Mouse (Mus musculus) embryonic facial prominence, embryonic 10.5 days (tissue): ENCODE measurements around the gene Rae1. TPM values are rescaled to one million over a fixed set of nuclear protein-coding genes. Genes with fewer than 3 reads are reported as not detected.

Source experiments
- DNase-seq: peaks from one replicate; pipeline ENCODE4 v3.0.0-alpha.2; 2017; ENCODE audit warnings: low spot score
- H3K27ac ChIP-seq: fragments of 300-500 bp; sonication (generic); replicated peaks from 2 replicates; pipeline ENCODE4 v1.5.1; 2016; ENCODE audit warnings: mild to moderate bottlenecking
- H3K27me3 ChIP-seq: fragments of 300-500 bp; sonication (generic); replicated peaks from 2 replicates; pipeline ENCODE4 v1.6.1; 2016; ENCODE audit warnings: low read depth, mild to moderate bottlenecking; ENCODE audit not compliant: poor library complexity, severe bottlenecking
- H3K36me3 ChIP-seq: fragments of 300-500 bp; sonication (generic); replicated peaks from 2 replicates; pipeline ENCODE4 v1.6.1; 2016; ENCODE audit warnings: mild to moderate bottlenecking, moderate library complexity
- H3K4me1 ChIP-seq: fragments of 300-500 bp; sonication (generic); 2 replicates; pipeline ENCODE4 v1.6.1; 2016
- H3K4me3 ChIP-seq: fragments of 300-500 bp; sonication (generic); 2 replicates; pipeline ENCODE4 v1.5.1; 2016; ENCODE audit warnings: mild to moderate bottlenecking, moderate library complexity
- H3K9me3 ChIP-seq: fragments of 300-500 bp; sonication (generic); 2 replicates; pipeline ENCODE4 v1.6.1; 2016; ENCODE audit warnings: mild to moderate bottlenecking
- WGBS: fragments of 180-500 bp; shearing (Covaris S2); methylation state at CpG from one replicate; pipeline ENCODE4 v1.1.7; 2016; 5-methylcytosine and 5-hydroxymethylcytosine counted together
- polyA plus RNA-seq: library from polyadenylated mRNA; unstranded; fragments of >200 nt; fragmentation: Nextera tagmentation; extraction: Ambion mirVana; gene quantifications from 2 replicates; pipeline ENCODE4 v1.2.1, GENCODE M21; 2016

The Rae1 gene
- polyA plus RNA-seq, 1 experiment from 2014 or later = 176 TPM

GRCm38 (mm10) chr2:173035653-173036052, 35.7 kb downstream of the Rae1 start:
- H3K27me3 ChIP-seq = no peaks in the 10 kb centered on the region
- H3K9me3 ChIP-seq = no peaks in the 10 kb centered on the region
- H3K27ac ChIP-seq = no peak overlapping the region
- peaks cover 9% of the 10 kb centered on the region; the same call in 1 of the 2 replicates for H3K4me1 ChIP-seq
- H3K4me3 ChIP-seq = no peak overlapping the region
- WGBS = 90% methylated on average over 5 of the region's 5 CpGs
- peaks cover 61% of the 10 kb centered on the region for H3K36me3 ChIP-seq
- no peak for DNase-seq

GRCm38 (mm10) chr2:173036055-173036454, 36.1 kb downstream of the Rae1 start:
- 90% methylated on average over 5 of the region's 5 CpGs for WGBS
- Histone ChIP-seq H3K27ac (peak overlapping the region; percentile 51; the same call in 1 of the 2 replicates), H3K9me3 (no peaks in the 10 kb centered on the region), H3K4me3 (no peak overlapping the region), H3K4me1 (peaks cover 9% of the 10 kb centered on the region; the same call in 1 of the 2 replicates), H3K36me3 (peaks cover 57% of the 10 kb centered on the region), H3K27me3 (no peaks in the 10 kb centered on the region)
- no peak for DNase-seq

- DNase-seq = no peak
- peaks cover 51% of the 10 kb centered on the region for H3K36me3 ChIP-seq
- WGBS = 65% methylated on average over 4 of the region's 4 CpGs
- H3K27me3 ChIP-seq = no peaks in the 10 kb centered on the region
- H3K27ac ChIP-seq = peak overlapping the region; percentile 51; the same call in 1 of the 2 replicates
- no peaks in the 10 kb centered on the region for H3K9me3 ChIP-seq
- H3K4me1 ChIP-seq = peaks cover 9% of the 10 kb centered on the region; the same call in 1 of the 2 replicates
- H3K4me3 ChIP-seq = no peak overlapping the region
Measured at GRCm38 (mm10) chr2:173036611-173037010, 36.7 kb downstream of the Rae1 start.

DNA sequence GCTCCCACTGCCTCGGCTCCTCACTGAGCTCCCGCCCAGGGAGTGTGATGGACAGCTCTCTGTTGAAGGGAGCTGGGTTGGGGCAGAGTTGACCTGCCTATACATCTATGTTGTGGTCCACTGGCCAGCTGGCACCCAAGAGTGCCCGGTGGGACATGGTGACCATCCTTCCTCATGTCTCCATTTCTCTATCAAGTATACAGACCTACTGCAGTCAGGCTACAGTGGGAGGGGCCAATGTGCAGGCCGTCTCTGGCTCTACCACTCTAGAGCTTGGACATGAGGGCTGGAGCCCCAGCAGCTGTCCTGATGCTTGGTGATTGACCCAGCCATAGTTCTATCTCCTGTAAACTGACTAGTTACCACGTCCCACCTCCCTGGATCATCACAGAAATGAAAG, 37.4 kb downstream of the Rae1 start:
- Histone ChIP-seq H3K27me3 (no peaks in the 10 kb centered on the region), H3K27ac (no peak overlapping the region), H3K9me3 (no peaks in the 10 kb centered on the region), H3K4me3 (no peak overlapping the region), H3K36me3 (peaks cover 44% of the 10 kb centered on the region), H3K4me1 (peaks cover 10% of the 10 kb centered on the region; the same call in 1 of the 2 replicates)
- WGBS = 86% methylated on average over 5 of the region's 5 CpGs
- DNase-seq = no peak

DNA sequence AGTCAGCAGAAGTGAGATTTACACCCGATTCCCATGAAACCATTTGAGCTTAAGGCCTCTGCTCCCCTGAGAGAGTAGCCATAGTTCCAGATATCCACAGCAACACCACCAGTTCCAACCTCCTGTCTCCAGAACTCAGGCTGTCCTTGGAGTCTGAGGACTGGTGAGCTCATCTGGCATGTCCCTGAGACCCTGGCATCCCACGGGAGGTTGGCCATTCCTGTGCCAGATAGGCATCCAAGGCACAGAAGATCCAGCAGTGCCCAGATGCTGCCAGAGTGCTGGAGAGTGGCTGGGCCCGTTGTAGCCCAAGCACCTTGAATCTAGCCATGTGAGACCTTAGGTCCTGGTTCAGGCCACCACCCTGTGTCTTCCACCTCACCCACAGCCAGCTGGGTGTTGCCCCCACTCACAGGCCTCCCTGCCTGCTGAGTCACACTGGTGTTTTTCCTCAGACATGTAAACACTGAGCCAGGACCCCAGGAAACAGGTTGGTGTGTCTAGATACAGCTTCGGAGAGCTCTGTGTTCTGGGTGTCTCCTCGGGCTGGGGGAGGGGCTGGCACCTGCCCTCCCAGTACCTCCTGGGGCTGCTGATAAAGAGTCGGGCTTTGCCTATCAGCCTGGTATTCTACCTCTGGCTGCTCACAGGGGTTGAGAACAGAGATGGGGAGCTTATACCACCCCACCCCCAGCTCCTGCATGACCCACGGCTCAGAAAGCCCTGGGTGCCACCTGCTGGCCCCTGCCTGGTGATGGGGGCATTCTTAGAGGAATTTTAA, 38.1 kb downstream of the Rae1 start:
- peaks cover 37% of the 10 kb centered on the region for H3K36me3 ChIP-seq
- 80% methylated on average over 7 of the region's 7 CpGs for whole genome bisulfite sequencing
- peaks cover 17% of the 10 kb centered on the region for H3K4me1 ChIP-seq
- no peak for DNase-seq
- H3K27me3 ChIP-seq = no peaks in the 10 kb centered on the region
- H3K27ac ChIP-seq = no peak overlapping the region
- no peak overlapping the region for H3K4me3 ChIP-seq
- H3K9me3 ChIP-seq = no peaks in the 10 kb centered on the region

DNA sequence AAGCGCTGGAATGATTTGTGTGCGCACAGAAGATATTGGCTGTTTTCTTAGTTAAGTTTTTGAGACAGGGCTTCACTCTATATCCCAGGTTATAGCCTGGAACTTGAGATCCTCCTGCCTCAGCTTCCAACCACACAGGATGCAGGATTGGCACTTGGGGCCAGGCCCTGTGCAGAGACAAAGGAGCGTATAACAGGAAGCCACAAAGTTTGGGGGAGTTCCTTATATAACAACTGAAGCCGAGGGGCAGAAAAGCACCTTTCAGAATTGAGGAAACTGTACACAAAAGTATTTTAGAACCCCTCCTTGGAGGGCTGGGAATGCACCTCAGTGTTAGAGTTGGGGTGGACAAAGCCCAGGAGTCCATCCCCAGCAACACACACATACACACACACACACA, 39.1 kb downstream of the Rae1 start:
- no peak overlapping the region for H3K4me3 ChIP-seq
- H3K9me3 ChIP-seq = no peaks in the 10 kb centered on the region
- no peak overlapping the region for H3K27ac ChIP-seq
- no peak for DNase-seq
- H3K4me1 ChIP-seq = peaks cover 25% of the 10 kb centered on the region
- peaks cover 27% of the 10 kb centered on the region for H3K36me3 ChIP-seq
- no peaks in the 10 kb centered on the region for H3K27me3 ChIP-seq
- 89% methylated on average over 4 of the region's 4 CpGs for WGBS

DNA sequence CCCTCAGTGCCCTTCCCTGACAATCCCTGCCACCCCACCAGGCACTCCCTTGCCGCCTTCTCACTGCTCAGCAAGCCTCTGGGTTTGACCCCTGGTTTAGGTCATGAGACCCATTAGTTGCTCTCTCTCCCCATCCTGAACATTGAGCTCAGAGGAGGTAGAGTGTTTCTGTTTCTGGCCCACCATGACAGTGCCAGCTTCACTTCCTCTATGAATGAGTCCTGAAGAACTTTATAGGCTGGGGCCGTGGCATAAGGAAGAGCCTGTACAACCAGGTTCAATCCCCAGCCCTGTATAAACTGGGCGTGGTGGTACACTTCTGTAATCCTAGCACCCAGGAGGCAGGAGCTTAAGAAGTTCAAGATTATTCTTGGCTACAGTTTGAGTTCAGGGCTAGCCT, 40.9 kb downstream of the Rae1 start:
- WGBS = 86% methylated on average over 3 of the region's 3 CpGs
- H3K4me1 ChIP-seq = peaks cover 26% of the 10 kb centered on the region
- H3K9me3 ChIP-seq = no peaks in the 10 kb centered on the region
- no peak for DNase-seq
- peaks cover 9% of the 10 kb centered on the region for H3K36me3 ChIP-seq
- no peaks in the 10 kb centered on the region for H3K27me3 ChIP-seq
- no peak overlapping the region for H3K4me3 ChIP-seq
- no peak overlapping the region for H3K27ac ChIP-seq

DNA sequence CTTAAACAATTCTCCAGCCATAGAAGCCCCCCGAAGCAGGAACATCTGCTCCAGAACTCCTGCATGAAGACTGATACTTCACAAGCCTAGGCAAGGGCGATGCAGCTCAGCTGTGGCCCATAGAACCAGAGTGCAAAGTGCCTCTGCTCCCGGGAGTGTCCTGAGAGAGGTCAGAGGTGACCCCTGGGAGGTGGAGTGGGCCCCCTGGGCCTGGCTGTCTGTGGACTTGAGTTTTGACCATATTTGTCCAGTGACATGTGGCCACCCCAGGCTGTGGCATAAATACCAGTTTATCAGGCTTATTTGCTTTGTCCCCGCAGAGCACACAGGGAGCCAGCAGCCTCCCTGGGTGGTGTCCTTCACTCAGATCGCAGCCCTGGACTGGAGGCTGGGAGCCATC, 41.3 kb downstream of the Rae1 start:
- WGBS = 62% methylated on average over 5 of the region's 5 CpGs
- Histone ChIP-seq H3K4me3 (no peak overlapping the region), H3K9me3 (no peaks in the 10 kb centered on the region), H3K27me3 (no peaks in the 10 kb centered on the region), H3K36me3 (peaks cover 5% of the 10 kb centered on the region; the same call in 1 of the 2 replicates), H3K4me1 (peaks cover 27% of the 10 kb centered on the region), H3K27ac (no peak overlapping the region)
- DNase-seq = no peak

- WGBS = 80% methylated on average over 1 of the region's 1 CpGs
- Histone ChIP-seq H3K36me3 (no peaks in the 10 kb centered on the region), H3K27me3 (no peaks in the 10 kb centered on the region), H3K4me3 (no peak overlapping the region), H3K4me1 (peaks cover 29% of the 10 kb centered on the region), H3K27ac (0 out of 2 replicates have a peak overlapping the region, but pooled peaks have one; percentile 19), H3K9me3 (no peaks in the 10 kb centered on the region)
- DNase-seq = no peak
Measured at GRCm38 (mm10) chr2:173041893-173042292, 42.0 kb downstream of the Rae1 start.

DNA sequence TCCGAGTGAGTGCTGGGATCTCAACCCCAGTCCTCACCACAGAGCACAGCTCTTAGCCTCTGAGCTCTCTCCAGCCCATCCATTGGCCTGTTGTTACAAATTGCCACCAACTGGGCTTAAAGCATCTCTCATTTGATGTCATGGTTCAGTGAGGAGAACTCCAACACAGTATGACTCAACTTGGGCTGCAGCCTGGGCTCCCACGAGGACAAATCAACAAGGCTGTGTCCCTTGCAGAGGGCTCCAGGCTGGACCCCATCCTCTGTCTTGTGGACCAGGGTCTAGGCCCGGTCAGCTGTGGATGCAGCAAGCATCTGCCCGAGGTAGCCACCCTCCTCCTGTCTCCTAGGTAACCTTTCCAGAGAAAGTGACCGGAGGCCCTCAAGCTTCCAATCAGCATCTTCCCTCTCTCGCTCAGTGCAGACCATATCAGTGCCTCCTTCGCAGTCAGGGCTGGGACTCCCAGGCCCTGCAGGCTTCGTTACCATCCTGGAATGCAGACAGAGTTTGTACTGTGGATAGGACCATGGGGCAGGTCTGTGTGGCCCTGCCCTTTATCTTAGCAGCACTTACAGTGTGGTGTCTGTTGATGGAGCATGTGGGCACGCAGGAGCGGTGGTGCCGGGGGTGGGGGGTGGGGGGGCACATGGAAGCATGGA, 42.7 kb downstream of the Rae1 start:
- H3K4me3 ChIP-seq = no peak overlapping the region
- no peaks in the 10 kb centered on the region for H3K9me3 ChIP-seq
- peak overlapping the region; percentile 31; the same call in 1 of the 2 replicates for H3K27ac ChIP-seq
- H3K36me3 ChIP-seq = no peaks in the 10 kb centered on the region
- 66% methylated on average over 11 of the region's 11 CpGs for WGBS
- no peak for DNase-seq
- no peaks in the 10 kb centered on the region for H3K27me3 ChIP-seq
- peaks cover 34% of the 10 kb centered on the region for H3K4me1 ChIP-seq

GRCm38 (mm10) chr2:173044198-173044970, 44.5 kb downstream of the Rae1 start:
- WGBS = 78% methylated on average over 18 of the region's 18 CpGs
- H3K27ac ChIP-seq = no peak overlapping the region; the same call in 1 of the 2 replicates
- H3K9me3 ChIP-seq = no peaks in the 10 kb centered on the region
- H3K4me1 ChIP-seq = peaks cover 51% of the 10 kb centered on the region
- H3K36me3 ChIP-seq = no peaks in the 10 kb centered on the region
- no peaks in the 10 kb centered on the region for H3K27me3 ChIP-seq
- no peak for DNase-seq
- H3K4me3 ChIP-seq = no peak overlapping the region

- DNase-seq = no peak
- Histone ChIP-seq H3K4me3 (no peak overlapping the region), H3K36me3 (no peaks in the 10 kb centered on the region), H3K9me3 (no peaks in the 10 kb centered on the region), H3K27ac (peak overlapping the region; percentile 63), H3K27me3 (no peaks in the 10 kb centered on the region; the same call in 1 of the 2 replicates), H3K4me1 (peaks cover 75% of the 10 kb centered on the region)
- 65% methylated on average over 15 of the region's 15 CpGs for WGBS
Measured at GRCm38 (mm10) chr2:173046582-173047297, 46.8 kb downstream of the Rae1 start.
